Mouse (Mus musculus) fat pad, adult 2 months (tissue): Measurements from ENCODE around the gene Alx3.

Experiments
- DNase-seq: peaks from one replicate; pipeline ENCODE4 v3.0.0-alpha.2; 2011; ENCODE audit warnings: low read depth, low spot score; ENCODE audit errors: extremely low read depth

Alx3 gene

GRCm38 (mm10) chr3:107582875-107583767, 11.7 kb upstream of the Alx3 start:
- DNase-seq, result no peak

GRCm38 (mm10) chr3:107583893-107584292, 10.9 kb upstream of the Alx3 start:
- no peak for DNase-seq

GRCm38 (mm10) chr3:107586504-107586903, 8.3 kb upstream of the Alx3 start:
- no peak for DNase-seq

GRCm38 (mm10) chr3:107591612-107592011, 3.2 kb upstream of the Alx3 start:
- DNase-seq, result no peak

GRCm38 (mm10) chr3:107593632-107594031, 1.2 kb upstream of the Alx3 start:
- no peak for DNase-seq

GRCm38 (mm10) chr3:107595264-107595937, 570 bp downstream of the Alx3 start:
- no peak for DNase-seq

- no peak for DNase-seq
These were observed 1.2 kb downstream of the Alx3 start for GRCm38 (mm10) chr3:107595938-107596461.

- DNase-seq, result no peak
These were observed 1.7 kb downstream of the Alx3 start for GRCm38 (mm10) chr3:107596559-107596958.

- no peak for DNase-seq
These were observed 2.3 kb downstream of the Alx3 start for GRCm38 (mm10) chr3:107597134-107597533.

- no peak for DNase-seq
These were observed 3.0 kb downstream of the Alx3 start for GRCm38 (mm10) chr3:107597586-107598389.

GRCm38 (mm10) chr3:107600127-107600526, 5.3 kb downstream of the Alx3 start:
- no peak for DNase-seq

GRCm38 (mm10) chr3:107605304-107605703, 10.5 kb downstream of the Alx3 start:
- no peak for DNase-seq

GRCm38 (mm10) chr3:107607221-107607620, 12.4 kb downstream of the Alx3 start:
- no peak for DNase-seq

- DNase-seq, result no peak
These were observed 14.0 kb downstream of the Alx3 start for GRCm38 (mm10) chr3:107608808-107609207.

GRCm38 (mm10) chr3:107609376-107609775, 14.5 kb downstream of the Alx3 start:
- no peak for DNase-seq

- no peak for DNase-seq
These were observed 16.6 kb downstream of the Alx3 start for GRCm38 (mm10) chr3:107611394-107611793.

- DNase-seq, result no peak
These were observed 18.2 kb downstream of the Alx3 start for GRCm38 (mm10) chr3:107612902-107613525.

GRCm38 (mm10) chr3:107617800-107618199, 23.0 kb downstream of the Alx3 start:
- DNase-seq, result no peak

GRCm38 (mm10) chr3:107619911-107620310, 25.1 kb downstream of the Alx3 start:
- DNase-seq, result no peak

GRCm38 (mm10) chr3:107621286-107622075, 26.6 kb downstream of the Alx3 start:
- no peak for DNase-seq
